Mouse (Mus musculus) heart, postnatal 36 days (tissue): ENCODE measurements at regions not wholly inside any gene's neighbourhood (a gene's known extent, or its start where the extent isn't known, plus 50 kb on each side); places are given as distances from the start of the nearest gene placed in this dataset.
"Not testable (repeated sequence)": the region's sequence is repeated elsewhere in the genome, so short reads cannot be mapped to it uniquely, and the experiment has no call there.

Experiments
- DNase-seq, 2 experiments: peaks; one replicate each; pipeline ENCODE4 v3.0.0; 2021 to 2022
- intact Hi-C: fragments of 180-260 bp; cut with DNase I; formaldehyde crosslinking; loops from one replicate; pipeline ENCODE4 v1.15.1; 2025

DNA sequence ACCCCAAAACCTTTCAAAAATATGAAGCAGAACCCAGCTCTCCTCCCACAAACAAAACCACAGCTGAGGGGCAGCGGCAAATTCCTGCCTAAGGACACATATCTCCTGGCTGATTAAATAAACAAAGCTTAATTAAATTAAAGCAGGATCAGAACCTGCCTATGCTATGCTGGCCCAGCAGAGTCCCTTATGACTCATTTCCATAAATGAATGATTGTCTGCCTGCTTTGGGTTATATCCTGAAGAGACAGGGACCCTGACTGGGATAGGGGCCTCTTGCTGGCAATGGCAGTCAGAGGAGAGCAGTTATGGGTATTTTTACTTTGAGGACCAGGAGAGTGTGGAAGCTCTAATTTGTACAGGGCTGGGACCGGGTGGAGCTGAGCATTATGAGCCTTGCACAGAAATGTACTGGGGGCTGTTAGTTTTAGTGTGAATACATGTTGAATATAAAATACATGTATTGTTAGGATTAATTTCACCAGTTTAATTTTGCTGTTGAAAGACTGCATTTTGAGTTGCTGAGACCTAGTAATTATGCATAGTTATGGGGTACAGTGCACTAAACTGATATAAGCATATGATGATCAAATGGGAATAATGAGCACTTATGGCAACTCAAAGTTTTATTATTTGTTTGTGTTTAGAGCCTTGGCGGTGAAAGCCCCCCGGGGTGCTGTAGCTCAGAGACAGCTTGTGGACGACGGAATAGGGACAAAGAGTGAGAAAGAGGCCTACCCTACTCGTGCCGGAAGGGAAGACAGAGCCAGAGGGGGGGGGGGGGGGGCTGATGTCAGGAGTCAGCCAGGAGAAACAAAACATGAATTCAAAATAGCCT is 156.7 kb downstream of the Cartpt start:
- intact Hi-C loops: no loop called here
- no peak for DNase-seq

DNA sequence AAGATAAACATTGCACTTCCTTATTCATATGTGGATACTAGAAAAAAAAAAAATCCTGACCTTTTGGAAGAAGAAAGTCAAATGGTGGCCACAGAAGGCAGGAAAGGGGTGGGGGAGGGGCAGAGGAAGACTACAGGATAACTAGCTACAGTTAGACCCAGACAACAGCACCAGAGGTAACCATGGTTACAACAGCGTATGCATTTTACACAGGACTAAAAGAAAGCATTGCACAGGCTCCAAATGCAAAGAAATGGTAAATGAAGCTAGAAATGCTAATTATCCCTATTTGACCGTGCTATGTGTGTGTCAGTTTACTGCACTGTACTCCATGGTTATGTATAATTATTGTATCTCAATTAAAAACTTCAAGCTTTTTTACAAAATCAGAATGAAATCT is 158.4 kb downstream of the Cartpt start:
- intact Hi-C loops: no loop called here
- DNase-seq: no peak

DNA sequence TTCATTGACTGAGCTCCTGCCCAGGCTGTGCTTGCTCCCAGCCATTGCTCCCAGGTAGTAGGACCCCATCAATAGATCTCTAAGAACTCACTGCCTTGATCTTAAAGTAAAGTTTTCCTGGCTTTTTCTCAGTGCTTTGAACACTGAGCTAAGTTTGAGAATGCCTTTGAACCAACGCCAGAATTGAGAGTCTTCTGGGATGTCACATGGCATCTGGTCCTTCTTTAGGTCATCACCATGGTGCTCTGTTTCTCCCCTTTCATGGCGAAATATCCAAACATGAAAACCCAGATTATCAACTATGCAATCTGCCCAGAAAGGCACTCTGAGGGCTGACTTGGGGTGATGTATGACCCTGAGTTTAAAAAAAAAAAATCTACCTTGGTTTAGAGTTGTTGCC is 158.9 kb downstream of the Cartpt start:
- intact Hi-C loops: no loop called here
- no peak for DNase-seq

DNA sequence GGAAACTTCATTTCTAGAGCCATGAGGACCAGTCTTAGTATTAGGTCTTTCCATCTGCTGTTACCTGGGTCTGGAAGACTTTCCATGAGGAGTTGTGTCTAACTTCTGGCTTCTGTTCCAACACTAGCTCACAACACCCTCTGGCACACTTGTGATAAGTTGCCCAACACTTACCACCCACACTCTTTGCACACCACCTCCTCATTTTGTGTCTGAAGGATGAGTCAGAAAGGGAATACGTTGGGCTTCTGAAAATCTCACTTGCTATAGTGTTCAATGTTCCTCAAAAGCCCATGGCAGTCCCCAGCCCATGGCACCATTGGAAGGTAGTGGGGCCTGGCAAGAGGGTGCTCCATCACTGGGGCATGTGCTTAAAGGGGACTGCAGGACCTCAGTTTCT is 161.5 kb downstream of the Cartpt start:
- intact Hi-C loops: no loop called here
- no peak for DNase-seq

DNA sequence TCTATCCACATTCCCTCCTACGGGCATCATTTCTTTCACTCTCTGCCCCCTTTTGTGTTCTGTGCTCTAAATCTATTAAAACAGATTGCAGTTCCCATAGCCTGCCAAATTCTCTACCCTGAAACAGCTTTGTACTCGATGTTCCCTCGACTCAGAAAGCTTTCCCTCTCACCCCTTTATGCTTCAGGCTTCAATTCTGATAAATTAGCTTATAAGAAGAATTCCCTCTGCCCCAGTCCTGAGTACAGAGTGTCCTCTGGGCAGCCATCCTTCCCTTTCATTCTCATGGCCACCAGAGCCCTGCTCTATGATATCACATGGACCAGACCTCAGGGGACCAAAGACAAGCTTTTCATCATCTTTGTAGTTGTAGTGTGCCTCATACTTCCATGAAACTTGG is 163.6 kb downstream of the Cartpt start:
- no peak for DNase-seq
- intact Hi-C loops: no loop called here

DNA sequence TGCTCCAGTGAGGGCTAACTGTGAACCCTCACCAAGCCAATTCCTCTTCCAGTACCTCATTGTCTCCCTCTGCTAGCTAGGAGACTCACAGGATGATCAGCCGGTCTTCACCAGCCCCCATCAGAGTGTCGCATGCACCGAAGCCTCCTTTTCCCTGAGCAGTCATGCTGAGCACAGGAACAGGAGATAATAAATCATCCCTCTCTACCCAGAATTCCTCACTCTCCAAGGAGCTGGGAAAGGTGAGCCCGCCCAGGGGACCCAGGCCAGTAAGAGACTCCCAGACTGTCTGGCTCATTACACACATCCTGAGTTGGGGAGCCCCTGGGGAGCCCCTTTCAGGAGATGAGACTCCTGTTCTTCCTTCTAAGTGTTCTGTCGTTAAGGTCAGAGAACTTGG is 171.7 kb downstream of the Cartpt start:
- no peak for DNase-seq
- intact Hi-C loops: no loop called here

DNA sequence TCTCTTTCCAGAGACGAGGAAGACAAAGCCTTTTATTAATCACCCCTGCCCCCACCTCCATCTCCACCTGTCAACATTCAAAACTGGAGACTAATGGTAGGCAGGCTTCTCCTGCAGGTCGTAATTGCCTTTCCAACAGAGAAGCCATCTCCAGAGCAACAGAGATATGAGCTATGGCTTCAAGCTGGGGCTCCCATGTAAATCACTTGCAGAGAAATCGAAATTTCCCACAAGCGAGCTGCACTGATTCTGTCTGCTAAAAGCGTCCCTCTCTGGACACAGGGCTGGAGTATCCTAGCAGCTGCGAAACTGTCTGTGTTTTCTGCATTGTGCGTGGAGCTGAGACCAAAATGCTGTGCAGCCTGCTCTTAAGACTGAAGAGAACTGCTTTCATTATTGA is 176.6 kb downstream of the Cartpt start:
- no peak for DNase-seq
- intact Hi-C loops: no loop called here

DNA sequence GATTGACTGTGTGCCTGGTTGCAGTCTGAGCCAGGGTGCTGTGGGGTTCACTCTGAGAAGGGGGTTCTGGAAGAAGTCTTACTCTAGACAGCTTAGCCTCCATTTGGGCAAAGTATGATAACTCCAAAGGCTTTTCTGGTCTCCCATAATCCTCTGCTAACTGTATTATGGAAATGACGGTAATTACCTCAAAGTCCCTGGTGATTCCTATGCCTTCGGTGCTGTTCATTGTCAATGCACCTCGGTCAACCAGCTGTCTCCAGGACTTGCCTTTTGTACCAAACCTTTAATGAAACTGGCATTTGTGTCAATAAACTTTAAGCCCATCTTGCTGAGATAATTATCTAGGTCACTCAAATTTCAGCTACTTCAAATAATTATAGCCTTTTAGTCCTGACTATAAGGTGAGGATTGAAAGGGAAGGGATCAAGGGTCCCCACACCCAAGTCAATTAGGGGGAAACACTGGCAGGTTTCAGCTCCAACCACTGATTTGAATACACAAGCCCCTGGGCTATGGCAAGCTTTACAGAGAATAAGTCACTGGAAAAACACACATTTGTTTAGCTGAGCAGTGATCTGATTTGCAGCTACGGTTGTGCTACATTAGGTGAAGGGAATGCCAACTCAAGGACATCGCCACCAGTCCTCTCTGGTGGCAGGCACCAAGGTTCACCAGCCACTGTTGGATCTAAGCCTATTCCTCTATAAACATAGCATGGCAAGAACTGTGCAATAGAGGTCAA is 177.5 kb downstream of the Cartpt start:
- intact Hi-C loops: no loop called here
- DNase-seq: no peak

DNA sequence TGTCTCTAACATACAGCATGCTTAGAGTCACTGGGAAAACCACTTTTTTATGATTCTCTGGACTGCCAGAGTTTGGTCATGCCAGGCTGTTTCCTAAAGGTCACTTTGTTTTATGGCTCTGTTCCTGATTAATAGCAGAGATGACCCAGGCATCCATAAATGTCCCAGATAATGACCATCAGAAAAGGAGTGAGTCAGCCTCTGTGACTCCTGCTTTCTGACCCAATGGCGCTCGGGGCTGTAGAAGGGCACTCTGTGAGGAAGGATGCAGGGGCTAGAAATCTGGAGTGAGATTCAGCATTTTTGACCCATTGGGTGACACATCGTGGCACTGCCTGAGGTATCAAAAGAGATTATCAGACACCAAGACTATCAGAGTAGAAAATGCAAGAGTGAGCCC is 180.3 kb downstream of the Cartpt start:
- intact Hi-C loops: no loop called here
- no peak for DNase-seq

DNA sequence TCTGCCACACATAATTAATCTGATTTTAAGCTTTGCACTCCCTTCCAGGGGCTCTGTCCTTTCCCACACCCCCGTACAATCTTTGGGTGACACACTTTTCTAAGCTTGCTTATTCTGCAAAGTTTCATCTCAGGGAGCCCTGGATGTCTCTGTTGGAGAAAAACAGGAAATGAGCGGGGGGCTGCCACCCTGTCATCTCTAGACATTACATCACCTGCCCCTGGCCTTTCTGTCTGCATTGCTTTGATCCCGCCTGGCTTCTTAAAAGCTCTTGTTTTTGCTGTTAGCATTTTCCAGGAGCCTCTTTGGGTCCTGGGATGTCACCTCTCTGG is 180.2 kb upstream of the Map1b start:
- intact Hi-C loops: no loop called here
- DNase-seq: no peak

DNA sequence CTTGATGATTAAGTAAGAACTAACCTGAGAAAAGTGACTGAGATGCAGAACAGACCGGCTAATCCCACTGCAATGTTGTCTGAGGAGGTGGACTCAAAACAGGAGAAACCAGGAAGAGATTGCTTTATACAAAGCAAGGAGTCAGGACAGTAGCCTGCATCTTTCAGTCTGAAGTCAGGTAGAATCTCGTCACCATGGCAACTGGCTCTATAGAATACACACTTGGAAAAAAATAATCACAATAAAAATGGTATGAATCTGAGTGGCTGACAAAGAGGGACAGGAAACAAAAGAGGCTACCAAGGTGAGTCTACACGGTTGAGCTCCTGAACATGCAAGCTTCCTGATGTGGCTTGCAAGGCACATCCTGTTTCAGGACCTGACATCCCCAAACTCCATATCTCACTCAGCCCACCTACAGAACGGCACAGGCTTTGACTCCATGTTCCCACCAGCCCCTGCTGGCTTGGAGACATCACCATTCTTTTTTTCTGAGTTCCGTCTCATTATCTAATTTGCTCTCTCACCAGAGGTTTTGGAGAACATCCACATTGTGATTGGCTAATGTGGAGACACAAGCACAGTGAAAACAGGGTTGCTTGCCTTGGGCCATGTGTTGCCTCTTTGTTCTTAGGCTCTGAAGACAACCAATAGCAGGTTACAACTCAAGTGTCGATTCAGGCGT is 179.7 kb upstream of the Map1b start:
- intact Hi-C loops: no loop called here
- DNase-seq: no peak

DNA sequence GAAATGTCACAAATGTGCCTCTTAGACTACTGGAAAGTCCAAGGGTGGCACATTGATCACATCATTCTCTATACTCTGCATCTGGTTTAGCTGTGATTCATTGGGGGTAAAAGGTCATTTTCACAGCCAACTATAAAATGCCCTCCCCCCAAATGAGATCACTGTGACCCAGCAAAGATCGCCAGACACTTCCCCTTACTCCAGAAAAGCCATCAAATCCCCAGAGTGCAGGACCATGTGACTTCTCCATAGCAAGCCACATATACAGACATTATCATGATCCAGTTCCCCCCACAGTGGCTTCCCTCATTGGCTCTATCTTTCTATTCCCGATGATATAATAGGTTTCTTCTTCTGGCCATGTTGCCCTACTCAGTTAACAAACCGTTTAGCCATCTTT is 163.6 kb upstream of the Map1b start:
- intact Hi-C loops: no loop called here

DNA sequence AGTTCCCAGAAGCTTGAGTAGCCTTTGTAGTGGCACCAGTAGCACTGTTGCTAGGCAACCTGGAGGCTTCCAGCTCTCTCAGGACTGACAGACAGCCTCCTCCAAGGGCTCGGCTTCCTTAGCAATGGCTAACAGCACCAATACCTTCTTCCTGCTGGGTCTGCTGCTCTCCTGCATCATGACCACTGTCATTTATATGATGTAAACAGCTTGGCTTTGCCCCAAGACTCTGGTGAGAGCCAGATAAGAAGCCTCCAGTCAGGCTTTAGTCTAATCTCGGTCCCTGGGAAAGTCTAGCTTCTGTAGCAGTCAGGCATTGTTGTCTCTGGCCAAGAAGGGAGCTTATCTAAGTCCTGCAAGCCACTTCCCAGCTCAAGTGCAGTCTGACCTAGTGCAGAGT is 163.1 kb upstream of the Map1b start:
- intact Hi-C loops: no loop called here
- DNase-seq: peak; percentile 10 to 24

More for the DNA sequence above, 163.6 kb upstream of the Map1b start:
- no peak for DNase-seq

DNA sequence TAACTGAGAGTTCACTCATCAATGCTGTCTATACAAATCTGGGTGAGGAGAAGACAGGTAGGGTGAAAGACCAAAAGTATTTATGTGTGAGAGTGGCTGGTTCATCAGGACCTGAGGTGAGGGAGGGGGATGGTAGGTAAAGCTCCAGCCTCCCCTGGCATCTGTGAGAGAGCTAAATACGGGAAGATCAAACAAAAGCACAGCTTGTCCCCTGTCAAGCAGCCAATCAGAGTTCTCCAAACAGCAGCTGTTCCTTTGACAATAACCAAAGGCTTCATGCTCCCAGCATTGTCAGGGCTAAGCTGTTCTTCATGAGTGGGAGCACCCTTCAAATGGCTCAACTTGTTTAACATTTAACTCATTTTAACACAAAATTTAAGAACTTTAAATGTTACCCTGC is 160.1 kb upstream of the Map1b start:
- DNase-seq: no peak
- intact Hi-C loops: no loop called here

DNA sequence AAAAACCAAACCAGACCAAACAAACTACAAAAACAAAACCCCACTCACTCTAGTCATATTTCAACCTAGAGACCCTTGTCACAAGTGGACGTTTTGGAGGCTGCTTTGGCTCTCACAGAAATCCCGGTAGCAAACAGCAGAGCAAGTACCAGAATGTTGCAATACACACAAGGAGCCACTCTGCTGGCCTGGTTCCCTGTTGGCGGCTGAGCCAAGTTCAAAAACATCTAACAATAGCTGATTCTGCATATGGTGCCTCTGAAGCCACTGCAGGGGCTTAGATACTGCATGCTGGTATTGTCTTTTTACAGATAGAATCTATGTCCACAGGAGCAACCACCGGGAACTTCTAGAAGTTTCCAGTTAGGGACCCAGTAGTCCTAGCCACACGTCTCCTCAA is 159.6 kb upstream of the Map1b start:
- DNase-seq: peak; percentile 28 to 55
- intact Hi-C loops: no loop called here

DNA sequence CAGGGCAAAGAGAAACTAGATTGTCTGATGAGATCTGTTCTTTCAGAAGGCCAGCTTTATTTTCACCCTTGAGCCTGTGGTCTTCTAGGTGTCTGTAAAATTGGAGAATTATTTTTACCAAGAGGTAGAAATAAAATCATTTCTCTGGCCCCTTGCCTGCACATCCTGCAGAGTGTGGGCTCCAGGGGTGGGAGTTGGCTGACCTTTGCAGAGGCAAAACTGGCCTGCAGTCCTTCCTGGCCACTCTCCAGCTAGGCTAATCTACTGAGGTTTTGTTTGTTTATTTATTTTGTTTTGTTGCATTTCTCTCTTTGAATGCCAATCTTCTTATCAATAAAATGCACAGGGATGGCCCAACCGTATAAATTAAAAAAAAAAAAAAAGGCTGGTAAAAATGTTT is 156.4 kb upstream of the Map1b start:
- DNase-seq: no peak
- intact Hi-C loops: no loop called here

DNA sequence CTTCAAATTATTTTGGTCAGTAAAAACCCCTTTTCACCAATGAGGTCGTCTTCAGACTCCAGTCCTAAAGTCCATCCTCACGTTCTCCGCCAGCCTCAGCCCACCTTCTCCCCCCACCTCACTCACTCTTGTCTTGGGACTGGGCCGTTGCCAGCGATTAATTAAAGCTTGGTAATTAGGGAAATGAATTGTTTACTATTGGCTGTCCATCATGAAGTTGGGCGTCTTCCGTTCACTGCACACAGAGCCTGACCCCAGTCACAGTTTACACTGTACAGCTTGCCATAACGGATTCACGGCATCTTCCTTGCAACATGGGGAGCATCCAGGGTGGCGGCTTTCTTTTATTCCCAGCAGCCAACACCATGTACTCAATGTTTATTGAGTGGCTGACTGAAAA is 155.4 kb upstream of the Map1b start:
- intact Hi-C loops: no loop called here
- no peak for DNase-seq

DNA sequence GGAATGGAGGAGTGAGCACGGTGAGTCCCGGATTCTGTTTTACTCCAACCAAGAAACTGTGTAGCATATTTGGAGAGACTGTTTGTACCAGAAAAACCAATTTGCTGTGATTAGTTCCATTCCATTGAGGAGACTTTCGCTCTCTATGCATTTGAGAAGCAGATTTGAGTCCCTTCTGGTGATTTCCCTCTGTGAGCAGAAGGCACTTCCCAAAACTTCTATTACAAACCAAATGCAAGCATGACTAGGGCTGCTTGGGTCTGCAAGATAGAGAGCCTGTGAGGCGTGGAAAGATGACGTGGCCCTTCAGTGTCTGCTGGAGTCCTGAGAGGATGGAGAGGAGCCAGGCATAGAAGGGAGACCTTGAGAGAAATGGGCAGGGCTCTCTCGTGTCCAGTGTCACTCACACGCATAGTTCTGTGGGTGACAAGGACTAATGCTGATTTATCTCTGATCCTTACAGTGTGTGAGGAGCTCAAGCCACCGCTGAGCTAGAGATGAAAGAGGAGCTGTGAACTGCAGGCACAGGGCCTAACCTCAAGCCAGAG is 153.7 kb upstream of the Map1b start:
- no peak for DNase-seq
- intact Hi-C loops: no loop called here

DNA sequence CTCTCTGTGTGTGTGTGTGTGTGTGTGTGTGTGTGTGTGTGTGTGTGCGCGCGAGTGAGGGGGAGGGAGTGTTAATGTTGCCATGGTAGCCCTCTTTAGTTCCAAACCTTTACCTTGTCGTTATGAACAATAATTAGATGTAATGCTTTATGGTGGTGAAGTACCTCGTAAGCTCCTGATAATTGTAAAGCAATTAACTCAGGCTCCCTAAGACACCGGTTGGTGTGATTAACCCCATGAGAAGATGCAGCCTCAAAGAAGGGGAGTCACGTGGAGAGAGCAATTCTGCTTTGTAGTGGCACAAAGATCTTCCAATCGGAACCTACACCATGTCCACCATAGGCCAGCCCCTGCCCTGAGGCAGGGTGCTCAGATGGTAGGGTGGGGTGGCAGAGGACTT is 152.3 kb upstream of the Map1b start:
- intact Hi-C loops: no loop called here
- no peak for DNase-seq

DNA sequence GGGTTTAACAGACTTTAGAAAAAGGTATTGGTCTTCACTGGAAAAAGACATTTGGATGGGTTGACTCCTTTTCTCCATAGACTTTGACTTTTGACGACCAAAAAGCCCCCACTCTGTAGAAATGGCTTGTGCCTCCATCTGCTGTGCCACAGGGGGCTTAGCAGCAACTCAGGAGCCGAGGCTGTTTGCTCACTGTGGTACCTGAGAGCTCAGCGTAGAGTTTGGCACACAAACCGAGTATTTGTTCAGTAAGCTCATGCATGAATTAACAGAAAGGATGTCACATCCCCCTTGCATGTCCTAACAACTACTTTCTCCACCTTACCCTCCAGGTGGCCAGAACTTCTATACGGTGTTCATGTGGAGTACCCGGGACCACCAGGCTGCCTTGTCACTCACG is 149.7 kb upstream of the Map1b start:
- intact Hi-C loops: no loop called here
- DNase-seq: no peak

DNA sequence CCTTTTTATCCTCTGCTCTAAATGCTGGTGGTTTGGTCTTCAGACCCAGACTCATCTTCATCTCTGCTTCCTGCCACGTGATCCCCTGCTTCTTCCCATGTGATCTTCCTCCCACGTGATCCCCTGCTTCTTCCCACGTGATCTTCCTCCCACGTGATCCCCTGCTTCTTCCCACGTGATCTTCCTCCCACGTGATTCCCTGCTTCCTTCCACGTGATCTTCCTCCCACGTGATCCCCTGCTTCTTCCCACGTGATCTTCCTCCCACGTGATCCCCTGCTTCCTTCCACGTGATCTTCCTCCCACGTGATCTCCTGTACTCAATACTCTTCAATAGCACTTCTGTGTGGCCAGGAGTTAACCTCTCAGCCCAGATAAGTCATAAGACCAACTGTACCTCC is 147.1 kb upstream of the Map1b start:
- DNase-seq, intact Hi-C loops: not testable (repeated sequence)
